Mouse (Mus musculus) neural tube, embryonic 12.5 days (tissue): ENCODE results near the gene Pgr. TPM values are rescaled to one million over a fixed set of nuclear protein-coding genes. Genes with fewer than 3 reads are reported as not detected.

Experiments used
- ATAC-seq: fragments of 200-750 bp; cut with Nextera tagmentation; 2 replicates; pipeline ENCODE4 v1.8.0; 2017; ENCODE audit warnings: low read depth, mild to moderate bottlenecking, moderate TSS enrichment, moderate library complexity; ENCODE audit not compliant: low FRiP score
- H3K27ac ChIP-seq: fragments of 300-500 bp; sonication (generic); 2 replicates; pipeline ENCODE4 v1.5.1; 2016
- H3K27me3 ChIP-seq: fragments of 300-500 bp; sonication (generic); replicated peaks from 2 replicates; pipeline ENCODE4 v1.6.1; 2016; ENCODE audit warnings: mild to moderate bottlenecking
- H3K36me3 ChIP-seq: fragments of 300-500 bp; sonication (generic); 2 replicates; pipeline ENCODE4 v1.6.1; 2016; ENCODE audit warnings: mild to moderate bottlenecking
- H3K4me1 ChIP-seq: fragments of 300-500 bp; sonication (generic); 2 replicates; pipeline ENCODE4 v1.6.1; 2016
- H3K4me2 ChIP-seq: fragments of 300-500 bp; sonication (generic); replicated peaks from 2 replicates; pipeline ENCODE4 v1.6.1; 2016; ENCODE audit warnings: mild to moderate bottlenecking
- H3K4me3 ChIP-seq: fragments of 300-500 bp; sonication (generic); 2 replicates; pipeline ENCODE4 v1.5.1; 2016
- H3K9ac ChIP-seq: fragments of 300-500 bp; sonication (generic); 2 replicates; pipeline ENCODE4 v1.6.1; 2016; ENCODE audit warnings: mild to moderate bottlenecking
- H3K9me3 ChIP-seq: fragments of 300-500 bp; sonication (generic); 2 replicates; pipeline ENCODE4 v1.6.1; 2016; ENCODE audit warnings: mild to moderate bottlenecking
- WGBS: fragments of 180-500 bp; shearing (Covaris S2); methylation state at CpG from one replicate; pipeline ENCODE4 v1.1.7; 2016; 5-methylcytosine and 5-hydroxymethylcytosine counted together
- polyA plus RNA-seq: library from polyadenylated mRNA; unstranded; fragments of >200 nt; fragmentation: Nextera tagmentation; extraction: Ambion mirVana; gene quantifications from 2 replicates; pipeline ENCODE4 v1.2.1, GENCODE M21; 2016

Pgr gene
- polyA plus RNA-seq, 1 experiment from 2014 or later, result 0.89 TPM

DNA sequence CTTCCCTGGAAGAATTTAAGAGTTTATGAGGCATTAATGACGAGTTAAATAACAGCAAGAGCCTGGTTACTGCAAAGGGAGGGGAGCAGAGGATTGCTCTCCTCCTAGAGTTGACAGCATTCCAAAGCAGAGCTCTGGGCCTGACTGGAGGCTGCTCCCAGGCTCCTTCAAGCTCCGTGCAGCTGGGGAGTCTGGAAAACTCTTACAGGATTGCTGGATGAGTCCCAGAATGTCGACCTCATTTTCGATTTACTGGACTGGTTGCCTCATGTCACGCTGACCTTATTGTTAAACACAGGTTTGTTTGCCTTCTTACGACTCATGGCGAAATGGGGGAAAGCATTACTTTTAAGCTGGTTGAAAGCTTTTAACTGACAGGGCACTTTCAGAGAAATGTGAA is 70.6 kb downstream of the Pgr start:
- WGBS, result 64% methylated on average over 7 of the region's 7 CpGs
- Histone ChIP-seq H3K27ac (no peak overlapping the region), H3K9ac (no peak overlapping the region), H3K36me3 (no peaks in the 10 kb centered on the region), H3K4me2 (no peak overlapping the region), H3K9me3 (no peaks in the 10 kb centered on the region), H3K27me3 (no peaks in the 10 kb centered on the region), H3K4me1 (no peaks in the 10 kb centered on the region), H3K4me3 (no peak overlapping the region)
- ATAC-seq, result no peak

DNA sequence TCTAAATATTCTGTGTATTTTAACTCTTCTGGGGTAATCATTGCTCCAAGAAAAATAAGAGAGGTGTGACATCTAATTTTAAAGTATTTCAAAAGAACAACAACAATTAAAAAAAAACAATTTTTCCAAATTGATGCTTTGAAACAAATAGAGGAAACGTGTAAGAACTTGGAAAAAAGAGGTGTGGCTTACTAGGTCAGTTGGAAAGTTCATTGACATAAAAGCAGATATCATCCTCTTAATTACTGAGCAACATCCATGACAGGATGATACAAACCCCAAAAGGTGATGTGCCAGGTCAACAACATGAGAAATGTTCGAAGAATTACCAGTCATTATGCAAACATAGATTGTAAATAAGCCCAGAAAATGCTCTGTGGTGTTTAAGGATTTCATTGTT is 71.9 kb downstream of the Pgr start, which contains the start of gene Gm16485:
Gm16485 (plus strand) TSS at position 301 of the 400 bp plus-strand sequence.
- H3K9me3 ChIP-seq, result no peaks in the 10 kb centered on the region
- WGBS, result 75% methylated on average over 2 of the region's 2 CpGs

DNA sequence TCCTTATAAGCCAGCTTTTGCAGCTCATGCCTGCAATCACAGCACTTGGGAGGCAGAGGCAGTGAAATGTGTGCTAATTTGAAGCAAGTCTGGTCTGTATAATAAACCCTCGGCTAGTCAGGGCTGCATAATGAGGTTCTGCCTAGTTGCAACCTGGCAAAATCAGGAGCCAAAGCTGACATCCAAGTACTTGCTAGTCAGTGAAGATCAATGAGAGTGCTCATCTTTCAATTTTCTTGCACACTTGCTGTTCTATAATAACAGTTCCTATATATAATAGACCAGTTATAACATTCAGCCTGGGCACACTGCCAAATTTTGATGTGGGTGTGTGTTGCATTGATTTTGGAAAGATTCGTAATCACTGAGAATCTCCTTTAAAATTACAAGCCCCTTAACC is 78.1 kb downstream of the Pgr start:
- Histone ChIP-seq H3K9me3 (no peaks in the 10 kb centered on the region), H3K27ac (no peak overlapping the region), H3K4me2 (no peak overlapping the region), H3K4me3 (no peak overlapping the region), H3K36me3 (no peaks in the 10 kb centered on the region), H3K4me1 (no peaks in the 10 kb centered on the region), H3K27me3 (no peaks in the 10 kb centered on the region), H3K9ac (no peak overlapping the region)
- 54% methylated on average over 2 of the region's 2 CpGs for WGBS
- no peak for ATAC-seq

More for the DNA sequence above, 71.9 kb downstream of the Pgr start, which contains the start of gene Gm16485:
- Histone ChIP-seq H3K9ac (no peak within 1 kb of the TSS), H3K4me3 (no peak within 1 kb of the TSS), H3K27ac (no peak within 1 kb of the TSS), H3K4me1 (no peaks in the 10 kb centered on the region), H3K27me3 (no peaks in the 10 kb centered on the region), H3K4me2 (no peak within 1 kb of the TSS), H3K36me3 (no peaks in the 10 kb centered on the region)
- no peak for ATAC-seq

DNA sequence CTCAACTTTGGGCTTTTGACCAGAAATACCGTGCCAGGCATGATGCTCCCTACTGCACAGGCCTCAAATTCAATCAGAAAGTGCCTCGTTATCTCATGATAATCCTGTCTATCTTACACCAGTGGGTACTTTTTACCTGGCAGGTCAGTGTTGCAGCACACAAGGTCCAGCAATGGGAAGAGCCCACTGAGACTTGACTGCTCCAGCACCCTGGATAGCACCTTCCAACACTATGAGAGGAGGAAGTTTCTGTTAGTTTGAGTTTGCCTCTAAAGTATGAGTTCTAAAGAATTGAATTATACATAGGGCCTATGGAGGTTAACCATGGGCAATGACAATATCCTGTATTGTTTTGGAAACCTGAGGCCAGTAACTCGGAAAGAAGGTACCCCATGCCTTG is 82.7 kb downstream of the Pgr start:
- WGBS, result 81% methylated on average over 3 of the region's 3 CpGs
- no peaks in the 10 kb centered on the region for H3K9me3 ChIP-seq
- no peak overlapping the region for H3K27ac ChIP-seq
- no peaks in the 10 kb centered on the region for H3K4me1 ChIP-seq
- H3K4me2 ChIP-seq, result no peak overlapping the region
- H3K27me3 ChIP-seq, result no peaks in the 10 kb centered on the region
- no peak overlapping the region for H3K4me3 ChIP-seq
- H3K9ac ChIP-seq, result no peak overlapping the region
- H3K36me3 ChIP-seq, result no peaks in the 10 kb centered on the region
- ATAC-seq, result no peak

GRCm38 (mm10) chr9:8996494-8996893 is 96.9 kb downstream of the Pgr start:
- WGBS, result 86% methylated on average over 2 of the region's 2 CpGs

DNA sequence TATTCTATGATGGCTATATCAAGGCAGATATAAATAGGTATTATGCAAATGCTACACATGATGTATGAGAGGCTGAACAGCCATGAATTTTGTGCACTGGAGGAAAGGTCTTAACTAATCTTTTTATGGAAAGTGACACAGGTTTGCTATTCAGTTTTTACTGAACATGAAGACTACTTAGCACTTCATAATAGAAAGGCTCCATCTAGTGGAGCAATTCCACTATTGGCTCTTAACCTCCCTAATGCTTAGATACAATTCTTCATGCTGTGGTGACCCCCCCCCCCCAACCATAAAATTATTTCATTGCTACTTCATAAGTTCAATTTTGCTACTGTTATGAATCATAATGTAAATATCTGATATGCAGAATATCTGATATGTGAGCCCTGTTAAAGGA is 101.5 kb downstream of the Pgr start:
- Histone ChIP-seq H3K4me3 (no peak overlapping the region), H3K4me1 (no peaks in the 10 kb centered on the region), H3K36me3 (peaks cover 2% of the 10 kb centered on the region; the same call in 1 of the 2 replicates), H3K4me2 (no peak overlapping the region), H3K27ac (no peak overlapping the region), H3K9me3 (no peaks in the 10 kb centered on the region), H3K9ac (no peak overlapping the region), H3K27me3 (no peaks in the 10 kb centered on the region)
- no peak for ATAC-seq

More at GRCm38 (mm10) chr9:8996494-8996893, 96.9 kb downstream of the Pgr start:
- Histone ChIP-seq H3K36me3 (no peaks in the 10 kb centered on the region), H3K27ac (no peak overlapping the region), H3K9ac (no peak overlapping the region), H3K9me3 (no peaks in the 10 kb centered on the region), H3K4me3 (no peak overlapping the region), H3K4me2 (no peak overlapping the region), H3K27me3 (no peaks in the 10 kb centered on the region), H3K4me1 (no peaks in the 10 kb centered on the region)
- no peak for ATAC-seq

DNA sequence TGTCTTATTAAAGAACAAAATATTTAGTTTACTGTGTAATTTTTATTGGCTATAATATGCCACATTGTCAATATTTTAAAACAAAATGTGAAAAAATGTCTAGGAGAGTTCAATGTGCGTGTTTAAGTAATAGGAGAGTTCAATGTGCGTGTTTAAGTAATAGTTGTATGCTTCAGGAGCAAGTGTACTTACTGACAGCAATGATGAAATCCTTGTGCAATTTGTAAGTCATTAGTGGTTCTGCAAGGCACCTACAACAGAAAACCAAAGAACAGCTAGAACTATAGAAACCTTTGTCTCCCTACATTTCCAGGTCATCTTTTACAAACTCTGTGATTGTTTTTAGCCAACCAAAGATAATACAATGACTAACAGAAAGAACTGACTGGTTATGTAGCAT is 115.5 kb downstream of the Pgr start:
- 95% methylated on average over 2 of the region's 2 CpGs for WGBS
- H3K27me3 ChIP-seq, result no peaks in the 10 kb centered on the region
- H3K27ac ChIP-seq, result no peak overlapping the region
- ATAC-seq, result no peak
- no peaks in the 10 kb centered on the region; the same call in 1 of the 2 replicates for H3K36me3 ChIP-seq
- H3K4me1 ChIP-seq, result no peaks in the 10 kb centered on the region
- no peaks in the 10 kb centered on the region for H3K9me3 ChIP-seq
- no peak overlapping the region for H3K9ac ChIP-seq
- no peak overlapping the region for H3K4me3 ChIP-seq
- H3K4me2 ChIP-seq, result no peak overlapping the region

Other genes starting within 250 kb of the Pgr start
- 0.06 TPM in 1 of 2 replicates, not detected in the other for gene Gm16485, start 72.0 kb downstream of the Pgr start, polyA plus RNA-seq